Mouse (Mus musculus): ENCODE measurements around the gene Dscaml1. TPM values are rescaled to one million over a fixed set of nuclear protein-coding genes. Genes with fewer than 3 reads are reported as not detected.
A peak's percentile ranks its signal among the peaks of the same experiment; 100 is the strongest.

The Dscaml1 gene
- polyA plus RNA-seq, 1 experiment from 2014 or later: 8.4 TPM

GRCm38 (mm10) chr9:45432639-45433038 is 6.2 kb downstream of the Dscaml1 start:
- peak overlapping the region; percentile 55 for H3K4me3 ChIP-seq (replicated peaks)
- WGBS: 54% methylated on average over 12 of the region's 12 CpGs
- peak overlapping the region; percentile 87 for H3K27ac ChIP-seq
- H3K36me3 ChIP-seq: no peaks in the 10 kb centered on the region
- H3K27me3 ChIP-seq: peaks cover 44% of the 10 kb centered on the region
- H3K9me3 ChIP-seq: no peaks in the 10 kb centered on the region
- H3K4me2 ChIP-seq (replicated peaks): peak overlapping the region; percentile 78
- H3K9ac ChIP-seq (replicated peaks): peak overlapping the region; percentile 76
- no peak for ATAC-seq
- peaks cover 68% of the 10 kb centered on the region for H3K4me1 ChIP-seq (replicated peaks)

GRCm38 (mm10) chr9:45433119-45433518 is 6.7 kb downstream of the Dscaml1 start:
- H3K27me3 ChIP-seq: peaks cover 44% of the 10 kb centered on the region
- peak overlapping the region; percentile 78 for H3K4me2 ChIP-seq (replicated peaks)
- H3K4me1 ChIP-seq (replicated peaks): peaks cover 70% of the 10 kb centered on the region
- H3K27ac ChIP-seq: peak overlapping the region; percentile 87
- 0 out of 2 replicates have a peak overlapping the region, but pooled peaks have one; percentile 33 for H3K9ac ChIP-seq (replicated peaks)
- 60% methylated on average over 9 of the region's 9 CpGs for WGBS
- H3K9me3 ChIP-seq: no peaks in the 10 kb centered on the region
- H3K36me3 ChIP-seq: no peaks in the 10 kb centered on the region
- ATAC-seq: no peak
- H3K4me3 ChIP-seq (replicated peaks): peak overlapping the region; percentile 55; the same call in 1 of the 2 replicates

GRCm38 (mm10) chr9:45434171-45434570 is 7.7 kb downstream of the Dscaml1 start:
- Histone ChIP-seq H3K36me3 (no peaks in the 10 kb centered on the region), H3K4me1 (replicated peaks) (peaks cover 73% of the 10 kb centered on the region), H3K9ac (replicated peaks) (no peak overlapping the region), H3K9me3 (no peaks in the 10 kb centered on the region), H3K4me3 (replicated peaks) (no peak overlapping the region), H3K27me3 (peaks cover 38% of the 10 kb centered on the region), H3K27ac (peak overlapping the region; percentile 87; the same call in 1 of the 2 replicates), H3K4me2 (replicated peaks) (no peak overlapping the region)
- 68% methylated on average over 2 of the region's 2 CpGs for WGBS
- ATAC-seq: no peak

- 77% methylated on average over 4 of the region's 4 CpGs for WGBS
- Histone ChIP-seq H3K9me3 (no peaks in the 10 kb centered on the region), H3K4me2 (replicated peaks) (no peak overlapping the region), H3K9ac (replicated peaks) (no peak overlapping the region), H3K4me1 (replicated peaks) (peaks cover 53% of the 10 kb centered on the region), H3K27me3 (0 out of 2 replicates have a peak, but pooled peaks cover 8% of the 10 kb centered on the region), H3K36me3 (no peaks in the 10 kb centered on the region), H3K27ac (no peak overlapping the region), H3K4me3 (replicated peaks) (no peak overlapping the region)
- ATAC-seq: no peak
Observed at GRCm38 (mm10) chr9:45439025-45439424, 12.6 kb downstream of the Dscaml1 start.

- Histone ChIP-seq H3K27me3 (0 out of 2 replicates have a peak, but pooled peaks cover 8% of the 10 kb centered on the region), H3K4me3 (replicated peaks) (no peak overlapping the region), H3K9me3 (no peaks in the 10 kb centered on the region), H3K27ac (no peak overlapping the region), H3K4me1 (replicated peaks) (peaks cover 46% of the 10 kb centered on the region), H3K4me2 (replicated peaks) (no peak overlapping the region), H3K9ac (replicated peaks) (no peak overlapping the region), H3K36me3 (no peaks in the 10 kb centered on the region)
- WGBS: 81% methylated on average over 16 of the region's 16 CpGs
- ATAC-seq: no peak
Observed at GRCm38 (mm10) chr9:45440083-45440784, 13.8 kb downstream of the Dscaml1 start.

- WGBS: 88% methylated on average over 5 of the region's 5 CpGs
- Histone ChIP-seq H3K27ac (no peak overlapping the region), H3K9me3 (no peaks in the 10 kb centered on the region), H3K4me3 (replicated peaks) (no peak overlapping the region), H3K4me2 (replicated peaks) (no peak overlapping the region), H3K9ac (replicated peaks) (no peak overlapping the region), H3K27me3 (peaks cover 9% of the 10 kb centered on the region), H3K4me1 (replicated peaks) (peaks cover 31% of the 10 kb centered on the region), H3K36me3 (0 out of 2 replicates have a peak, but pooled peaks cover 3% of the 10 kb centered on the region)
- ATAC-seq: no peak
Observed at GRCm38 (mm10) chr9:45444251-45444798, 17.9 kb downstream of the Dscaml1 start.

- Histone ChIP-seq H3K9ac (replicated peaks) (no peak overlapping the region), H3K9me3 (no peaks in the 10 kb centered on the region), H3K27me3 (peaks cover 4% of the 10 kb centered on the region), H3K4me2 (replicated peaks) (no peak overlapping the region), H3K4me1 (replicated peaks) (peaks cover 13% of the 10 kb centered on the region), H3K4me3 (replicated peaks) (no peak overlapping the region), H3K27ac (no peak overlapping the region), H3K36me3 (0 out of 2 replicates have a peak, but pooled peaks cover 3% of the 10 kb centered on the region)
- ATAC-seq: no peak
- 79% methylated on average over 4 of the region's 4 CpGs for WGBS
Observed at GRCm38 (mm10) chr9:45449658-45450057, 23.2 kb downstream of the Dscaml1 start.

- Histone ChIP-seq H3K4me1 (replicated peaks) (peaks cover 15% of the 10 kb centered on the region), H3K9me3 (no peaks in the 10 kb centered on the region), H3K27me3 (peaks cover 4% of the 10 kb centered on the region), H3K4me3 (replicated peaks) (no peak overlapping the region), H3K27ac (no peak overlapping the region; the same call in 1 of the 2 replicates), H3K4me2 (replicated peaks) (no peak overlapping the region), H3K36me3 (0 out of 2 replicates have a peak, but pooled peaks cover 3% of the 10 kb centered on the region), H3K9ac (replicated peaks) (no peak overlapping the region)
- no peak for ATAC-seq
- 90% methylated on average over 4 of the region's 4 CpGs for WGBS
Observed at GRCm38 (mm10) chr9:45451346-45451745, 24.9 kb downstream of the Dscaml1 start.

GRCm38 (mm10) chr9:45454032-45454431 is 27.6 kb downstream of the Dscaml1 start:
- WGBS: 88% methylated on average over 10 of the region's 10 CpGs
- H3K27me3 ChIP-seq: no peaks in the 10 kb centered on the region
- 0 out of 2 replicates have a peak overlapping the region, but pooled peaks have one; percentile 30 for H3K27ac ChIP-seq
- H3K9ac ChIP-seq (replicated peaks): no peak overlapping the region
- H3K4me1 ChIP-seq (replicated peaks): peaks cover 19% of the 10 kb centered on the region
- H3K9me3 ChIP-seq: no peaks in the 10 kb centered on the region
- no peak overlapping the region for H3K4me2 ChIP-seq (replicated peaks)
- ATAC-seq: no peak
- H3K4me3 ChIP-seq (replicated peaks): no peak overlapping the region
- H3K36me3 ChIP-seq: 0 out of 2 replicates have a peak, but pooled peaks cover under 1% of the 10 kb centered on the region

- no peaks in the 10 kb centered on the region for H3K27me3 ChIP-seq
- no peak overlapping the region for H3K4me3 ChIP-seq (replicated peaks)
- no peak for ATAC-seq
- H3K27ac ChIP-seq: peak overlapping the region; percentile 44; the same call in 1 of the 2 replicates
- H3K36me3 ChIP-seq: no peaks in the 10 kb centered on the region
- 0 out of 2 replicates have a peak overlapping the region, but pooled peaks have one; percentile 23 for H3K9ac ChIP-seq (replicated peaks)
- H3K9me3 ChIP-seq: no peaks in the 10 kb centered on the region
- WGBS: 48% methylated on average over 8 of the region's 8 CpGs
- H3K4me1 ChIP-seq (replicated peaks): peaks cover 20% of the 10 kb centered on the region
- H3K4me2 ChIP-seq (replicated peaks): no peak overlapping the region
Observed at GRCm38 (mm10) chr9:45454889-45455610, 28.6 kb downstream of the Dscaml1 start.

GRCm38 (mm10) chr9:45457200-45457599 is 30.8 kb downstream of the Dscaml1 start:
- ATAC-seq: no peak
- H3K27me3 ChIP-seq: no peaks in the 10 kb centered on the region
- H3K9me3 ChIP-seq: no peaks in the 10 kb centered on the region
- H3K4me1 ChIP-seq (replicated peaks): peaks cover 20% of the 10 kb centered on the region
- WGBS: 43% methylated on average over 7 of the region's 7 CpGs
- H3K9ac ChIP-seq (replicated peaks): no peak overlapping the region
- H3K4me2 ChIP-seq (replicated peaks): no peak overlapping the region
- no peak overlapping the region for H3K27ac ChIP-seq
- no peaks in the 10 kb centered on the region for H3K36me3 ChIP-seq
- H3K4me3 ChIP-seq (replicated peaks): no peak overlapping the region

- Histone ChIP-seq H3K4me1 (replicated peaks) (peaks cover 20% of the 10 kb centered on the region), H3K36me3 (no peaks in the 10 kb centered on the region), H3K4me3 (replicated peaks) (no peak overlapping the region), H3K4me2 (replicated peaks) (no peak overlapping the region), H3K27ac (no peak overlapping the region; the same call in 1 of the 2 replicates), H3K27me3 (no peaks in the 10 kb centered on the region), H3K9me3 (no peaks in the 10 kb centered on the region), H3K9ac (replicated peaks) (no peak overlapping the region)
- 61% methylated on average over 14 of the region's 14 CpGs for WGBS
- ATAC-seq: no peak
Observed at GRCm38 (mm10) chr9:45458363-45458762, 31.9 kb downstream of the Dscaml1 start.

Measured in midbrain, embryonic 13.5 days (tissue).